Mouse (Mus musculus): ENCODE measurements around the gene Nfkbia. TPM values are rescaled to one million over a fixed set of nuclear protein-coding genes. Genes with fewer than 3 reads are reported as not detected.

Nfkbia gene
- polyA plus RNA-seq (2012; rRNA removed): 613 and 674 TPM in 2 replicates

GRCm38 (mm10) chr12:55492184-55492898 is at the start of gene Nfkbia:
TSS of gene Nfkbia (minus strand) at chr12:55492647.
- H3K4me3 ChIP-seq (ENCODE audit: control insufficient read depth, insufficient read depth, low read length): peak within 1 kb of the TSS; percentile 85
- DNase-seq: peak; percentile 92
- H3K27me3 ChIP-seq (ENCODE audit: control insufficient read depth, insufficient read depth, low read length): no peaks in the 10 kb centered on the region
- peak within 1 kb of the TSS; percentile 89 for H3K27ac ChIP-seq (ENCODE audit: control insufficient read depth, insufficient read depth, low read length)
- TF ChIP-seq CTCF (IDR thresholded peaks at IDR 0.05; ENCODE audit: borderline replicate concordance, control insufficient read depth, extremely low read depth, insufficient read depth, low read length, poor library complexity) (peak; percentile 53; the same call in 1 of the 2 replicates), POLR2A (IDR thresholded peaks at IDR 0.05; ENCODE audit: control insufficient read depth, extremely low read depth, insufficient read depth, low read length, poor library complexity) (peak; percentile 95)
- WGBS: 2% methylated on average over 58 of the region's 58 CpGs
- peaks cover 53% of the 10 kb centered on the region for H3K4me1 ChIP-seq (replicated peaks; ENCODE audit: control insufficient read depth, insufficient read depth, low read length)
- peaks cover 34% of the 10 kb centered on the region for H3K36me3 ChIP-seq (ENCODE audit: control insufficient read depth, insufficient read depth, low read length)

- no peaks in the 10 kb centered on the region for H3K4me1 ChIP-seq (replicated peaks; ENCODE audit: control insufficient read depth, insufficient read depth, low read length)
- no peak overlapping the region for H3K4me3 ChIP-seq (ENCODE audit: control insufficient read depth, insufficient read depth, low read length)
- no peak for DNase-seq
- H3K27ac ChIP-seq (ENCODE audit: control insufficient read depth, insufficient read depth, low read length): no peak overlapping the region
- 77% methylated on average over 8 of the region's 8 CpGs for WGBS
- no peaks in the 10 kb centered on the region for H3K27me3 ChIP-seq (ENCODE audit: control insufficient read depth, insufficient read depth, low read length)
- TF ChIP-seq POLR2A (IDR thresholded peaks at IDR 0.05; ENCODE audit: control insufficient read depth, extremely low read depth, insufficient read depth, low read length, poor library complexity) (no peak), CTCF (IDR thresholded peaks at IDR 0.05; ENCODE audit: borderline replicate concordance, control insufficient read depth, extremely low read depth, insufficient read depth, low read length, poor library complexity) (no peak)
- no peaks in the 10 kb centered on the region for H3K36me3 ChIP-seq (ENCODE audit: control insufficient read depth, insufficient read depth, low read length)
These were observed 46.7 kb upstream of the Nfkbia start for GRCm38 (mm10) chr12:55539157-55539556.

GRCm38 (mm10) chr12:55538328-55538971 is 46.0 kb upstream of the Nfkbia start:
- no peak for DNase-seq
- TF ChIP-seq POLR2A (IDR thresholded peaks at IDR 0.05; ENCODE audit: control insufficient read depth, extremely low read depth, insufficient read depth, low read length, poor library complexity): no peak
- TF ChIP-seq CTCF (IDR thresholded peaks at IDR 0.05; ENCODE audit: borderline replicate concordance, control insufficient read depth, extremely low read depth, insufficient read depth, low read length, poor library complexity): no peak
- H3K4me3 ChIP-seq (ENCODE audit: control insufficient read depth, insufficient read depth, low read length): no peak overlapping the region
- 94% methylated on average over 1 of the region's 1 CpGs for WGBS
- H3K4me1 ChIP-seq (replicated peaks; ENCODE audit: control insufficient read depth, insufficient read depth, low read length): no peaks in the 10 kb centered on the region
- H3K27me3 ChIP-seq (ENCODE audit: control insufficient read depth, insufficient read depth, low read length): no peaks in the 10 kb centered on the region
- no peak overlapping the region for H3K27ac ChIP-seq (ENCODE audit: control insufficient read depth, insufficient read depth, low read length)
- H3K36me3 ChIP-seq (ENCODE audit: control insufficient read depth, insufficient read depth, low read length): no peaks in the 10 kb centered on the region

- no peak for DNase-seq
- H3K4me3 ChIP-seq (ENCODE audit: control insufficient read depth, insufficient read depth, low read length): no peak overlapping the region
- no peaks in the 10 kb centered on the region for H3K36me3 ChIP-seq (ENCODE audit: control insufficient read depth, insufficient read depth, low read length)
- no peak for TF ChIP-seq POLR2A (IDR thresholded peaks at IDR 0.05; ENCODE audit: control insufficient read depth, extremely low read depth, insufficient read depth, low read length, poor library complexity)
- no peak for TF ChIP-seq CTCF (IDR thresholded peaks at IDR 0.05; ENCODE audit: borderline replicate concordance, control insufficient read depth, extremely low read depth, insufficient read depth, low read length, poor library complexity)
- H3K27me3 ChIP-seq (ENCODE audit: control insufficient read depth, insufficient read depth, low read length): no peaks in the 10 kb centered on the region
- no peaks in the 10 kb centered on the region for H3K4me1 ChIP-seq (replicated peaks; ENCODE audit: control insufficient read depth, insufficient read depth, low read length)
- H3K27ac ChIP-seq (ENCODE audit: control insufficient read depth, insufficient read depth, low read length): no peak overlapping the region
- WGBS: 85% methylated on average over 7 of the region's 7 CpGs
These were observed 45.3 kb upstream of the Nfkbia start for GRCm38 (mm10) chr12:55537742-55538141.

GRCm38 (mm10) chr12:55536537-55537135 is 44.2 kb upstream of the Nfkbia start:
- no peak overlapping the region for H3K27ac ChIP-seq (ENCODE audit: control insufficient read depth, insufficient read depth, low read length)
- WGBS: 18% methylated on average over 14 of the region's 14 CpGs

GRCm38 (mm10) chr12:55526983-55527752 is 34.7 kb upstream of the Nfkbia start:
- no peaks in the 10 kb centered on the region for H3K4me1 ChIP-seq (replicated peaks; ENCODE audit: control insufficient read depth, insufficient read depth, low read length)
- 76% methylated on average over 15 of the region's 15 CpGs for WGBS

More at GRCm38 (mm10) chr12:55536537-55537135, 44.2 kb upstream of the Nfkbia start:
- H3K4me1 ChIP-seq (replicated peaks; ENCODE audit: control insufficient read depth, insufficient read depth, low read length): no peaks in the 10 kb centered on the region
- DNase-seq: no peak
- no peak overlapping the region for H3K4me3 ChIP-seq (ENCODE audit: control insufficient read depth, insufficient read depth, low read length)
- no peaks in the 10 kb centered on the region for H3K36me3 ChIP-seq (ENCODE audit: control insufficient read depth, insufficient read depth, low read length)
- no peaks in the 10 kb centered on the region for H3K27me3 ChIP-seq (ENCODE audit: control insufficient read depth, insufficient read depth, low read length)
- TF ChIP-seq CTCF (IDR thresholded peaks at IDR 0.05; ENCODE audit: borderline replicate concordance, control insufficient read depth, extremely low read depth, insufficient read depth, low read length, poor library complexity) (no peak), POLR2A (IDR thresholded peaks at IDR 0.05; ENCODE audit: control insufficient read depth, extremely low read depth, insufficient read depth, low read length, poor library complexity) (no peak)

More at GRCm38 (mm10) chr12:55526983-55527752, 34.7 kb upstream of the Nfkbia start:
- DNase-seq: no peak
- Histone ChIP-seq H3K4me3 (ENCODE audit: control insufficient read depth, insufficient read depth, low read length) (no peak overlapping the region), H3K27me3 (ENCODE audit: control insufficient read depth, insufficient read depth, low read length) (no peaks in the 10 kb centered on the region), H3K36me3 (ENCODE audit: control insufficient read depth, insufficient read depth, low read length) (no peaks in the 10 kb centered on the region), H3K27ac (ENCODE audit: control insufficient read depth, insufficient read depth, low read length) (no peak overlapping the region)
- no peak for TF ChIP-seq POLR2A (IDR thresholded peaks at IDR 0.05; ENCODE audit: control insufficient read depth, extremely low read depth, insufficient read depth, low read length, poor library complexity)
- no peak for TF ChIP-seq CTCF (IDR thresholded peaks at IDR 0.05; ENCODE audit: borderline replicate concordance, control insufficient read depth, extremely low read depth, insufficient read depth, low read length, poor library complexity)

All from thymus, adult 2 months (tissue).